Mouse (Mus musculus) kidney, embryonic 16.5 days (tissue): Measurements from ENCODE around the gene Mrpl28. TPM values are rescaled to one million over a fixed set of nuclear protein-coding genes. Genes with fewer than 3 reads are reported as not detected.
"Not testable (repeated sequence)": the region's sequence is repeated elsewhere in the genome, so short reads cannot be mapped to it uniquely, and the experiment has no call there.

ENCODE experiments used
- ATAC-seq: fragments of 200-750 bp; cut with Nextera tagmentation; 2 replicates; pipeline ENCODE4 v1.8.0; 2017; ENCODE audit warnings: moderate TSS enrichment; ENCODE audit not compliant: low FRiP score, low TSS enrichment
- H3K27ac ChIP-seq: fragments of 300-500 bp; sonication (generic); 2 replicates; pipeline ENCODE4 v1.5.1; 2014; ENCODE audit warnings: low read length
- H3K27me3 ChIP-seq: fragments of 300-500 bp; sonication (generic); 2 replicates; pipeline ENCODE4 v1.6.1; 2014; ENCODE audit warnings: low read length, control low read depth, mixed read lengths; ENCODE audit not compliant: insufficient read depth
- H3K36me3 ChIP-seq: fragments of 300-500 bp; sonication (generic); 2 replicates; pipeline ENCODE4 v1.6.1; 2014; ENCODE audit warnings: low read length, control low read depth, mixed read lengths; ENCODE audit not compliant: insufficient read depth
- H3K4me1 ChIP-seq: fragments of 300-500 bp; sonication (generic); 2 replicates; pipeline ENCODE4 v1.6.1; 2014; ENCODE audit warnings: low read length, control low read depth, mixed read lengths; ENCODE audit not compliant: insufficient read depth
- H3K4me2 ChIP-seq: fragments of 300-500 bp; sonication (generic); replicated peaks from 2 replicates; pipeline ENCODE4 v1.6.1; 2014; ENCODE audit warnings: low read depth, low read length
- H3K4me3 ChIP-seq: fragments of 300-500 bp; sonication (generic); 2 replicates; pipeline ENCODE4 v1.5.1; 2014; ENCODE audit warnings: mild to moderate bottlenecking, low read length
- H3K9ac ChIP-seq: fragments of 300-500 bp; sonication (generic); replicated peaks from 2 replicates; pipeline ENCODE4 v1.6.1; 2014; ENCODE audit warnings: low read length
- H3K9me3 ChIP-seq: fragments of 300-500 bp; sonication (generic); 2 replicates; pipeline ENCODE4 v1.6.1; 2016; ENCODE audit warnings: low read length, control low read depth
- WGBS: fragments of 180-500 bp; shearing (Covaris S2); extraction: QIAGEN DNeasy Blood & Tissue Kit; methylation state at CpG from one replicate; pipeline ENCODE4 v1.1.7; 2014; 5-methylcytosine and 5-hydroxymethylcytosine counted together
- polyA plus RNA-seq: library from polyadenylated mRNA; unstranded; fragments of >200 nt; fragmentation: Nextera tagmentation; extraction: Ambion mirVana; gene quantifications from 2 replicates; pipeline ENCODE4 v1.2.1, GENCODE M21; 2015

Mrpl28 gene
- polyA plus RNA-seq, 1 experiment from 2014 or later: 238 TPM

DNA sequence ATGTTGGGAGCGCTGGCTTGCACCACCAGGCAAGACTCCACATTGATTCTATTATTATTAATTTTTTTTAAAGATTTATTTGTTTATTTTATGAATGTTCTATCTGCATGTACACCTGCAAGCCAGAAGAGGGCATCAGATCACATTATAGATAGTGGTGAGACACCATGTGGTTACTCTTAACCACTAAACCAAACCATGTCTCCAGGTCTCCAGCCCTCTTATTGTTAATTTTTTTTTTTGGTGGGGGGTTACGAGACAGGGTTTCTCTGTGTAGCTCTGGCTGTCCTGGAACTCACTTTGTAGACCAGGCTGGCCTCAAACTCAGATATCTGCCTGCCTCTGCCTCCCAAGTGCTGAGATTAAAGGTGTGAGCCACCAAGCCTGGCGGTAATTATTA, 24.0 kb upstream of the Mrpl28 start:
- not testable (repeated sequence) for H3K36me3 ChIP-seq, H3K9me3 ChIP-seq, H3K4me2 ChIP-seq, H3K27me3 ChIP-seq, ATAC-seq, H3K4me3 ChIP-seq, H3K9ac ChIP-seq, H3K27ac ChIP-seq, H3K4me1 ChIP-seq
- WGBS: 66% methylated on average over 3 of the region's 3 CpGs

DNA sequence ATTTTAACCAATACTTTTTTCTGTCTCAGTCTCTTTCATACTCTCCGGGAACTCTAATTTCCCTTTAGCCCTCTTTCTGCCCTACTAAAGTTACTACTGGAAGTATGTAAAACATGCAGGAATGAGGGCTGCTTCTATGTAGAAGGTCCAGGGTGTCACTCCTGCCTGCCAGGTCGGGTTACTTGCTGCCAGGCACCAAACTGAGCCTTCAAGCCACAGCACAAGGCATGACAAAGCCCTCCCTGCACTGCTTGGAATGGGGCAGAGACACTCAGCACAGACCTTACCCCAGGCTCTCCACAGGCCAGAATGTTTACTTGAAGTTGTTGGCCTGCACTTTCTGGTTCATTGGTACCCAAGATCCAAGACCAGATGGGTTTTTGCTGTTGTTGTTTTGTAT, 23.1 kb upstream of the Mrpl28 start:
- WGBS: 37% methylated on average over 2 of the region's 2 CpGs
- no peak for ATAC-seq

GRCm38 (mm10) chr17:26101478-26101877, 21.8 kb upstream of the Mrpl28 start:
- peak; percentile 92 for ATAC-seq
- WGBS: 61% methylated on average over 2 of the region's 4 CpGs
- H3K27me3 ChIP-seq: no peaks in the 10 kb centered on the region
- H3K9ac ChIP-seq: no peak overlapping the region
- H3K27ac ChIP-seq: no peak overlapping the region
- no peaks in the 10 kb centered on the region for H3K9me3 ChIP-seq
- H3K4me3 ChIP-seq: no peak overlapping the region
- no peaks in the 10 kb centered on the region for H3K36me3 ChIP-seq
- no peak overlapping the region for H3K4me2 ChIP-seq
- no peaks in the 10 kb centered on the region for H3K4me1 ChIP-seq

More for the DNA sequence above, 23.1 kb upstream of the Mrpl28 start:
- H3K9me3 ChIP-seq: no peaks in the 10 kb centered on the region
- H3K36me3 ChIP-seq: no peaks in the 10 kb centered on the region
- H3K27ac ChIP-seq: no peak overlapping the region
- H3K27me3 ChIP-seq: no peaks in the 10 kb centered on the region
- H3K9ac ChIP-seq: no peak overlapping the region
- H3K4me1 ChIP-seq: peaks cover 4% of the 10 kb centered on the region; the same call in 1 of the 2 replicates
- H3K4me3 ChIP-seq: no peak overlapping the region
- no peak overlapping the region for H3K4me2 ChIP-seq

DNA sequence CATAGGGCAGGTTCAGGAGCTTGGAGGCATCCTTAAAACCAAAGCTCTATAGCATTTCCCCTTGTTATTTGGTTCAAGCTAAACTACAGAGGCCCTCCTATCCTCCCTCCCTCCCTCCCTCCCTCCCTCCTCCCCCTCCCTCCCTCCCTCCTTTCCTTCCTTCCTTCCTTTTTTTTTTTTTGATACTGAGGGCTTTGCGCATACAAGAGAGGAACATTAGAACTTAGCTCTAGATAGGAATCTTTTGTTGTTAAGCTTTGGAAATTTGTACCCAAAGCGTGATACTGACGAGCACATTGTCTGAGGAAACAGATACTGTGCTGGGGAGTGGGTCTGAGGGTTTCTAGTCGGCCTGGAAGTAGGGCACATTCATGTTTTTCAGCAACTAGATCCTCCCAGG, 17.7 kb upstream of the Mrpl28 start:
- Histone ChIP-seq H3K9me3 (no peaks in the 10 kb centered on the region), H3K27me3 (peaks cover 6% of the 10 kb centered on the region), H3K4me1 (no peaks in the 10 kb centered on the region), H3K4me2 (no peak overlapping the region), H3K4me3 (no peak overlapping the region), H3K9ac (no peak overlapping the region), H3K36me3 (no peaks in the 10 kb centered on the region), H3K27ac (no peak overlapping the region)
- ATAC-seq: no peak
- 63% methylated on average over 4 of the region's 4 CpGs for WGBS

- Histone ChIP-seq H3K9ac (no peak overlapping the region), H3K36me3 (no peaks in the 10 kb centered on the region), H3K4me3 (no peak overlapping the region), H3K27ac (no peak overlapping the region), H3K9me3 (no peaks in the 10 kb centered on the region), H3K4me2 (no peak overlapping the region), H3K27me3 (peaks cover 40% of the 10 kb centered on the region), H3K4me1 (peaks cover 17% of the 10 kb centered on the region)
- 37% methylated on average over 4 of the region's 4 CpGs for WGBS
- ATAC-seq: no peak
Observed at GRCm38 (mm10) chr17:26110156-26110555, 13.1 kb upstream of the Mrpl28 start.

GRCm38 (mm10) chr17:26111024-26111423, 12.3 kb upstream of the Mrpl28 start:
- ATAC-seq: no peak
- Histone ChIP-seq H3K27me3 (peaks cover 48% of the 10 kb centered on the region), H3K36me3 (no peaks in the 10 kb centered on the region), H3K4me2 (no peak overlapping the region), H3K9me3 (no peaks in the 10 kb centered on the region), H3K9ac (no peak overlapping the region), H3K27ac (no peak overlapping the region), H3K4me3 (no peak overlapping the region), H3K4me1 (peaks cover 21% of the 10 kb centered on the region)
- WGBS: 5% methylated on average over 4 of the region's 4 CpGs

DNA sequence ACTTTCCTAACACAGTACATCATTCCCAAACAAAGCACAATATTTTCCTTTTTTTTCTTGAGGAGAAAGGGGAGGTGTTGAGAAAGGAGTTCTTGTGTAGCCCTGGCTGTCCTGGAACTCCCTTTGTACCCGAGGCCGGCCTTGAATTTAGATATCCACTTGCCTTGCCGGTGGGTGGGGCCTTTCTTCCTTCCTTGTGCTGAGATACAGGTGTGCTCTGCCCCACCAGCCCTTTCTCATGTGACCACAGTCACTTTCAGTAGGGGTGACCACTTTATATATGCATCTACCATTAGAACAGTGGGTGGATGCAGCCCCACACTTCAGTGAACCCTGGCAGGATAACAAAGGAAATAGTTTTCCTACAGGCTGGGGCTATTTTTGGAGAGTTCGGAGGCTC, 11.6 kb upstream of the Mrpl28 start:
- 27% methylated on average over 4 of the region's 4 CpGs for WGBS
- no peaks in the 10 kb centered on the region for H3K9me3 ChIP-seq
- H3K4me2 ChIP-seq: no peak overlapping the region
- H3K27me3 ChIP-seq: peaks cover 53% of the 10 kb centered on the region
- no peak overlapping the region for H3K4me3 ChIP-seq
- H3K36me3 ChIP-seq: no peaks in the 10 kb centered on the region
- no peak for ATAC-seq
- H3K27ac ChIP-seq: no peak overlapping the region
- no peak overlapping the region for H3K9ac ChIP-seq
- peaks cover 26% of the 10 kb centered on the region for H3K4me1 ChIP-seq

DNA sequence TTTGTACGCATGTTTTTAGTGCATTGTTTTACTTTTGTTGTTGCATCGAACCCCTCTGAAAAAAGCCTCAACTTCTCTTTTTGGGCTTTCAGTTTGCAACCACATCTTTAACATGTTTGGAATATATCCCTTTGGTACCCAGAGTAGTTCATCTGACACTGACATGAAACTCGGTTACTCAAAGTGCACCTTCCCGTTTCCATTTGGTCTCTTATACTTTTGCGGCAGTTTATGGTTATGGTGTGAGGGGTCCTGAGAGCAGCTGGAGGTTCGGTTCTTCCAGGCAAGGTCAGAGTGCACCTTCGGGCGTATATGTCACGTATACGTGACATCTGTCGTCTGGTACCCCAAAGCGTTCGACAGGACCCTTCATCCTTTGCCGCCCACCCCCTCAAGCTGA, 10.5 kb upstream of the Mrpl28 start:
- H3K4me3 ChIP-seq: peak overlapping the region; percentile 69
- no peak overlapping the region; the same call in 1 of the 2 replicates for H3K9ac ChIP-seq
- ATAC-seq: no peak
- no peak overlapping the region for H3K27ac ChIP-seq
- H3K9me3 ChIP-seq: no peaks in the 10 kb centered on the region
- WGBS: 18% methylated on average over 14 of the region's 14 CpGs
- H3K4me1 ChIP-seq: peaks cover 26% of the 10 kb centered on the region
- H3K27me3 ChIP-seq: peaks cover 56% of the 10 kb centered on the region
- H3K36me3 ChIP-seq: no peaks in the 10 kb centered on the region
- peak overlapping the region; percentile 92 for H3K4me2 ChIP-seq

DNA sequence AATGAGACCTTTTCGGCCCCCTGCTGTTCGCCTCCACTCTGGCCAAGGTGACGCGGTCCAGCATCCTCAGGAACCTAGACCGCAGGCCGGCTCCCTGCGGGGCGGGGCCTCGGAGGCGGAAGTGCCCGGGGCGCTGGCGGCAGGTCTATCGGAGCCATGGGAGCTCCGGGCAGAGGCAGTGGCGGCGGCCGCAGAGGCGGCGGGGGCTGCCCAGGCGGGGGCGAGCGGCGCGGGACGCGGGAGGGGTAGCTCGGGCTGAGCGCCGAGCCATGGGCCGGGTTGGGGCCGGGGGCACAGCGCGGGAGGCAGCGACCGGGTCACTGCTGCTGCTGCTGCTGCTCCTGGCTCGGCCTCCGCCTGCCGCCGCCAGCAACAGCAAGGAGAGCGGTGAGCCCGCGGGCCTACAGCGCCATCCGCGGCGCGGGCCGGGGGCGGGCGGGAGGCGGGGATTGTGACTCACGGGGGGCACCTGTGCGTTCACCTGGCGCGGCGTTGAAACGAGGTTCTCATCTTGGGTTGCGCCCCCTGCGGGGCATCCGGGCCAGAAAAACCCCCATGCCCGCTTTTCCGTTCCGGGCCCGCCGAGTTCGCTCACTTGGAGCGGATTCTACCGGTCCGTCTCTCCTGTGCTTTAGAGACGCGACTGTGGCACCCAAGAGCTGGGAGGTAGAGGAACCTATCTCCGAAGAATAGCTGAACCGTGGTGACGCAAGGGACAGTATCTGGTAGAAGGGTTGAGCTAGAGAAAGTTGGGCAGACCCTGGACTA, 9.9 kb upstream of the Mrpl28 start, which contains the start of gene Tmem8:
Gene Tmem8 (plus strand): TSS at position 119 of the 768 bp plus-strand sequence.
- ATAC-seq: peak; percentile 81
- Histone ChIP-seq H3K27me3 (peaks cover 56% of the 10 kb centered on the region), H3K9ac (peak within 1 kb of the TSS; percentile 75), H3K9me3 (no peaks in the 10 kb centered on the region), H3K4me1 (peaks cover 26% of the 10 kb centered on the region), H3K36me3 (no peaks in the 10 kb centered on the region), H3K27ac (peak within 1 kb of the TSS; percentile 40; the same call in 1 of the 2 replicates), H3K4me2 (peak within 1 kb of the TSS; percentile 92), H3K4me3 (peak within 1 kb of the TSS; percentile 69)
- under 1% methylated on average over 68 of the region's 75 CpGs for WGBS

DNA sequence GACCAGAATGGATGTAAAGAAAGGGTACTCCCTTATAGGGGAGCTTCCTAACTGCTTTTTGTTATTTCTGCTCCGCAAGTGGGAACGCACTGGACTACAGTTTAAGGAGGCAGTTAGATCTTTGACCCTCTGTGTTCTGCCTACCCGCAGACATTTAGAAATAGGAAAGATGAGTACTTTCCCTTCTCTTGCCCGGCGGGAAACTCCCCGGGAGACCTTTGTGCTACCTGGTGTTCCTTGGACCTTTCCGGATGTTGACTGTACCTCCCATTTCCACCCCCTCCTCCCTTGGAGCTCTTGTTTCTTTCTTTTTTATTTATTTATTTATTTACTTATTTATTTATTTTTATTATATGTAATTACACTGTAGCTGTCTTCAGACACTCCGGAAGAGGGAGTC, 9.2 kb upstream of the Mrpl28 start:
- WGBS: 11% methylated on average over 8 of the region's 8 CpGs
- H3K36me3 ChIP-seq: no peaks in the 10 kb centered on the region
- peak overlapping the region; percentile 40; the same call in 1 of the 2 replicates for H3K27ac ChIP-seq
- H3K27me3 ChIP-seq: peaks cover 56% of the 10 kb centered on the region
- H3K9me3 ChIP-seq: no peaks in the 10 kb centered on the region
- peak overlapping the region; percentile 92 for H3K4me2 ChIP-seq
- H3K4me1 ChIP-seq: peaks cover 26% of the 10 kb centered on the region
- H3K9ac ChIP-seq: peak overlapping the region; percentile 75
- ATAC-seq: no peak
- peak overlapping the region; percentile 69 for H3K4me3 ChIP-seq
